Mouse (Mus musculus) mature B cell (primary cell): ENCODE data around the gene Lrguk.

Experiments
- in situ Hi-C: fragments of 300-500 bp; cut with MboI; formaldehyde crosslinking; loops from 2 replicates; pipeline ENCODE4 v1.14.3; 2019

The Lrguk gene

DNA sequence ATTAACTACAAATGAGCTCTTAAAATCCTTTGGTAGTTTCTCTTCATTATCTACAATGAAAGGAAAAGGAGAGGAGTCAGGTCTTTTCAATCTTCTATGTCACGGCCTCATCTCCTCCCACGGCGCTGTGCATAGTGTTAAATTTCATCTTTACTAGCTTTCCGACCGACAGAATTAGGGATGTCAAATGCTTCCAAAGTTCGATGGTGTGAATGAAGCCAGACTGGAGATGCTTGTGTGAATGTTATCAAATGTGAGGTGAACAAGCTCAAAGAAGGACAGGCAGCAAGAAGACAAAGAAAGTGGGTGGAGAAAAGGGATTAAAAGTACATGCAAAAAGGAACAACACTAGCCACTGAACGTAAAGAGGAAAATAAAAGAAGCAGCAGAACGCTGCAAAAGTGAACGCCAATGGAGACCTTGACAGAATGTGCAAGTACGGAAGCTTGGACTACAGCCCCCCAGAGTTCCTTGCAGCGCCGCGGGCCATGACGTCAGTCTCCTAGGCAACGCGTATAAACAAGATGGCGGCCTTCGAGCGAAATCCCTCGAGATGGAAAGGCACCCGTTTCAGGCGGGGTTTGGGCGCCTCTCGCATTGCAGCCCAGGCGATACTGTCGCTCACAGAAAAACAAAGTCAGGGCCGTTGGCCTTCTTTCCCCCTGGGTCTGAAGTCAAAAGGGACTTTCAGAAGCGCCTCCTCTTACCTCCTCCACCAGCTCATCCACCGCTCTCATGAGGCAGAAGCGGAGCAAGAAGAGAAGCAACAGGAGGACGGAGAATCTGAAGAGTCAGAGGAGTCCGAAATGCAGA lies at the start of gene Lrguk:
Gene Lrguk, plus strand, starts transcription at position 516 of the 813 bp plus-strand sequence.
- in situ Hi-C loops = no loop called here

DNA sequence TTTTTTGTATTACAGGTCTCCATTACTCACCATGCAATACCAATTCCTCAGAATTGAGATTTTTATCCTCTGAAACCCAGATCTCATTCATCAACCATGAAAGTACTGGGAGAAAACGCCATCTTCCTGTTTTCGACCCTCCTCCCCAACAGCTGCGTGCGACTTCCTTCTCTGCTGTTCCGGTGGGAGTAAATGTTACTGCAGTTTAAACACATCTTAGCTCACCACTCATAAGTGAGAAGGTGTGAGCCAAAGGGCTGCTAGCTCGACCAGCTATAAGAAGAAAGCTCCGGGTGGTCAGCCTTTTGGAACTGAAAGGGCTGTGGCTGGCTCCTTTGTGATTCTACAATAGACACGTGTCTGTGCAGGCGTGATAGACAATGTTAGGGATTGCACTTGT lies 46.5 kb upstream of the Lrguk start:
- in situ Hi-C loops = no loop called here

DNA sequence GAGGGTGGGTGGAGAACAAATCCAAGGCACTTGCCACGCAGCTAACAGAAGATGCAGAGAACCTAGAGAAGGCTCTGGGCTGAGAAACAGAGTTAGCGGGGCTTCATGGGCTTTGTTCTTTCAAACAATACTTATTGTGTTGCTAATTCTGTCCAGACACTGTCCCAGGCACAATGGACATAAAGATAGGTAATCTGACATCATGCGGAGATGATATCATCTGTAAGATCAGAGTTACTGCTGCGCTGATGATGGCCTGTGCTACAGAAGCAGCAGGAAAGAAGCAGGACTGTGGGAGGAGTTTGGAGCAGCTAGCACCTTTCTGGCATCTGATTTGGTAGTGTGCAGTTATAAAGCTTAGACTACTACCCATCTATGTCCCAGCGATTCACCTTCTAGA lies 42.1 kb upstream of the Lrguk start:
- in situ Hi-C loops = no loop called here

DNA sequence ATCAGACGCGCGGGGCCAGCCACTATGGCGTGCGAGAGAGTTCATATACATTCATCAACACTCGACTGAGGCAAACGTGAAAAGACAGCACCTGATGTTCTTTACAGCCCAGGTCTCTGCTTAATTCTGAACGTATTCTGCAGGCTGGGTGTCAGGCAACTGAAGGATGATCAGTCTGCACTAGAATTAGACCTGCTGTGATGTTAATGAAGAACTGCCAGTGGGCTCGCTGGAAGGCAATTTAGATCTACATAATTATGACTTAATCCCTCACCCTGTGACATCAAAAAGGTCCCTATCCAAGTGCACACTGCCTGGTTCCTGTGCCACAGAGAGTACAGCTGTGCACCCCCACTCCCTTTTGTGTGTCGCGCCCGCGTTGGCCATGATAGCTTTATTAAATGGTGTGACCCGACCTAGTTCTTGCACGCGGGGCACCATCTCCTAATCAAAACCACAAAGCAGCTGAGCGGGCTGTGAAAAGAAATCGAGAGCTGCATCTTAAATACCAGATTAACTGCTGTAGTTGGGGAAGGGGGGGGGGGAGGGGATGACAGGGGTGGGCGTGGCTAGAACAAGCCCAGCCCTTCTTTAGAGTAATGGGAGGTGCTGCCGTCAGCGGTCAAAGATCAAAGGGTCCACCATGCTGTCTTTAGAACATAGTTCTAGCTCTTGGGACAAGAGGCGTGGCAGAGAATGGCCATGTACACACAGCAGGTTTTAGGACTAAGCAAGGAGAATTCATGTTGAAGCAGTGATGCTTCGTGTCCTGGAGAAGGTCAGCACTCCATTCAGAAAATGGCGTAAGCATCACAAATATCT lies 36.8 kb upstream of the Lrguk start:
- in situ Hi-C loops = no loop called here

DNA sequence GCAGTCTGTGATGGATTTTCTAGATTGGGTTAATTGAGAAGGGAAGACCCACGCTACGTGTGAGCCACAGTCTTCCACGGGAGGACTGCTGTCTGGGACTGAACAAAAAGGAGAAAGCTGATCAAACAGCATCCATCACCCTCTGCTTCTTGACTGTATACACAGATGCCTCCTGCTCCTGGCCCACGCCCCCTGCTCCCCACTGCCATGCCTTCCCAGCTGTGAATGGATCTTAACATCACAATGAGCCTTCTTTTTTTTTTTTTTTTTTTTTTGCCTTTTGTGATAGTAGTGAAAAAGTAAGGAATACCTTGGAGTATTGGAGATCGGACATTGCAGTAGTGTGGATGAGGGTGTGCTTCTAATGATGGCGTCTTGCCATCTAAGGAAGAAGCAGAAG lies 35.4 kb upstream of the Lrguk start:
- in situ Hi-C loops = no loop called here

DNA sequence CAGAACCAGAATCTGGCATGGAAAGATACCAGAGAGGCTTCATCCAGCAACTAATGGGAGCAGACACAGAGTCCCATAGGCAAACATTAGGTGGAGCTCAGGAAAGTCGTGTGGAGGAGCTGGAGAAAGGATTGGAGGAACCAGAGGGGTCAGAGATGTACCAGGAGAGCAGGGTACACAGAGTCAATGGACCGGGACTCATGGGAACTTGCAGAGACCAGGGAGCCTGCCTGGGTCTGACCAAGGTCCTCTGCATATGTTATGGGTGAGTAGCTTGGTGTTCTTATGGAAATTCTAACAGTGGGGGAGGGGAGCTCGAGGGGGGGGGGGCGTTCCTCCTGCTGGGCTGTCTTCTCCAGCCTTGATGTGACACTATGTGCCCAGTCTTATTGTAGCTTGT lies 30.7 kb upstream of the Lrguk start:
- in situ Hi-C loops = no loop called here

DNA sequence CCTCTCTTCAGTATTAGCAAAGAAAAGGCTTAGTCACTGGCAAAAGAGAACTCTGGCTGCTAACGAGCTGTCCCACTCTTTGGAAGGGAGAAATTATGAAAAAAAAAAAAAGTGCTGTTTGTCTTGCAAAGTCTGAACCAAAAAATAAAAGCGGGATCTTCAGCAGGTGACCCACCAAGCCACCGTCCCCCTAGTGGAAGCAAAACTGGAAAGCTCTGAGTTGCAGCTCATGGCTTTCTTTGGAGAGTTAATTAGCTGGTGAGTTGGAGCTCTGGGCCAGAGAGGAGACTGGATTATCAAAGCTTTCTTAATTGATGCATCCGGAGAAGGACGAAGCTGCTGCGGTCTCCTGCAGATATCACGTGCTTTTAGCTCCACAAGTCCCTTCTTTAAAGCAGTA lies 29.7 kb upstream of the Lrguk start:
- in situ Hi-C loops = no loop called here

DNA sequence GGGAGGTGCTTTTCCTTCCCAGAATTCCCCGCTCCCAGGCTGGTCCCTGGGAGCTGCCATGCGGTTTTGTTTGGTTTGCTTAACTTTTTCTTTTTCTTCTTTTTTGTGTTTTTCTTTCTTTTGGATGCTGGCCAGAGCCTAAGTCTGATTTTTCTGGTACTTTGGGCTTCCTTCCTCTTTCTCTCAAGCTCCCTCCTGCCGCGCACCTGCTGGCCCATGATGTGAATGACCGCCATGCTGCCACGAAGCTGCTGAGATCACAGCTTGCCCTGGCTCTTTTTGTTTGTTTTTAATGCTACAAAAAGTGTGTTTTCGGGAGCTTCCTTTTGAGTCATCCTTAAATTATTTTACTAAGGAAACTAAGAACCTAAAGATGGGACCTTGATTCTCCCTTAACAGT lies 28.6 kb upstream of the Lrguk start:
- in situ Hi-C loops = no loop called here

DNA sequence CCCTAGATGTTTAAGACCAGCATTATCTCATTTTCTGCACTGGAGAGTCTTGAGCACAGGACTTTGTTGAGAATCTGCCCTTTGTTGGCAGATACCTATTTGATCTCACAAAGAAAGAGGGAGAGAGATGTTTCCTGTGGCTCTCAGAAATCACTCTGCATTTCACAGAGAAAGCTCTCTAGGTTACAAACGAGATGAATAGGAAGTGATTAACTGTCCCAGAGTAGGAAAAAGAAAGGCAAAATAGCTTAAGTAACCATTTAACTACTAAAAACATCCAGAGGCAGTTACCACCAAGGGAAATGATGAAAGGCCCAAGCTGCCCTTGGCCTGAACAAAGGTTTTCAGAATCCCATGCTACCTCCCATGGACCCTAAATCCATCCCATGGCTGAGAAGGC lies 26.2 kb upstream of the Lrguk start:
- in situ Hi-C loops = no loop called here

DNA sequence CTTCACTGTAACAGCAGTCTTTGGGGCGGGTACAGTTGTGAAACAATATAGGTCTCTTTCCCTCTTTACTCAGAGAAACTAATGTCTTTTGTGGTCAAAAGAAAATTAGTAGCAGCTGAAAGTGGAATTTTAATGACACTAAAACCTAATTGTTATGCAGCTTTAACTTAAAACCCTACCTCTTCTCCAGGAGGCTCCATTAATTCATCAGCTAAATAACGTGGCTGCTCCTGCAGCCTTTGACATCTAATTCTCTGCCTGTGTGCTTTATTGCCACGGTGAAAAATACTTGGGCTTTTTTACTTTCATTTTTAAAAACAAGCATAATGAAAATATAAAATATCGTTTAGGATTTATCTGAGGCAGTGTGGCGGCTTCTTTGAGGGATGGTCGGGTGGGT lies 15.8 kb upstream of the Lrguk start:
- in situ Hi-C loops = no loop called here

DNA sequence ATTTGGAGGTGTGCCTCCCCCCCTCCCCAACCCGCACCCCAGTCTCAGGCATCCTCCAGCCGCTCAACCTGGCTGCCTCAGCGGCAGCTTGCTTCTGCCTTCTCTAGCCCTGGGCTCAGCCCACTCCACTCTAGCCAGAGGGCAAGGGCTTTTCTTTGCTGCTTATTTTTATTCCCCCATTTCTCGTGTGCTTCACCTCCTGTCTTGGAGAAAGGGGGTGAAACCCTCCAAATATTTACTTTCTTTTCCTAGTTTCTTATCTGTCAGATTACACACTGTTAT lies 439 bp downstream of the Lrguk start:
- in situ Hi-C loops = no loop called here

DNA sequence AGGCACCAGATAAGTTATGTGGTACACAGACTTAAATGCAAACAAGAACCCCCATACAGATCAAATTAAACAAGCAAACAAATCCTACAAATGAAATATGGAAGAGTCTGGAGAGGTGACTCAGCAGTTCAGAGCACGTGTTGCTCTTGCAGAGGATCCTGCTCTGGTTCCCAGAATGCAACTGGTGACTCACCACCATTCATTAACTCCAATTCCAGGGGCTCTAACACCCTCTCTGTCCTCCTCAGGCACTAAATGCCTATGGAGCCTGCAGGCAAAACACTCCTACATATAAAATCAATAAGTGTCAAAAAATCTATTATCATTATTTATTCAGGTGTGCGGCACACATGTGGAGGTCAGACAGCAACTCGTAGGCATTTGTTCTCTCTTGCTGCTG lies 4.8 kb downstream of the Lrguk start:
- in situ Hi-C loops = no loop called here

DNA sequence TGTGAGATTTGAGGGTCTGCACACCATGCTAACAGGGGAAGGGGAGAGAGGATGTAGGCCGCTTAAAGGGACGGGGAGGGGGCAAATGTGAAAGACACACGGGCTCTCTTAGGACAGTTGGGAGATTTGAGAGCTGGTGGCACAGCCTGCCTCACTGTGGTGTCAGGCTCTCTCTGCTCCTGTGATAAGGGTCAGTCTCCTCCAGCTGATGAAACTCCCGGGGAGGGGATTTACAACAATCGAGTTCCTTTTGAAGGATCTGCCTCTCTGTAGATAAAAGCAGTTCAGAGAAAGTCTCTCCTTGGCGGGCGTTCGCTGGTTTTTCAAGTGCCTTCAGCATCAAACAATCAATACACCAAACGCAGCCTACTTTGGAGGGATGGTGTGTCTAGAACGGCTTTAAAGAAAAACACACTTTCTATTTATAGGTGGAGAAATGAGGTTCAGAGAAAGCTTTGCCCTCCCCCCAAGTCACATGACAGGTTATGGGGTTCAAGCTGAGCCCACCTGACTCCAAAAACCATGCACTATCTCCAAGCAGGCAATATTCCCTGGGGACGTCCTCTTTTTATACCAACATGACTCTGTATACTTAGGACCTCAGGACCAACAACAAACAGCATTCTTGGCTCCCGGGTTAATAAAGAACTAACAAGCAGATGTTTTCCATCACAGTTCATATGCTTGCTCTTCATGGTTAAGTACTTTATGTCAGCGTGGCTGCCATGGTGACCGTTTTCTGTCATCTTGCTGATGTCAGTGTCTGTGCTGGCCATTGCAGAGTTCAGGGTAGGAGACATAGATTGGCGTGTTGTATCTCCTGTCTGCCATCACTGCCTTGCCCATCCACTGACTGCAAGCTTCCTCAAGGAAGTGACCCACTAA lies 5.6 kb downstream of the Lrguk start:
- in situ Hi-C loops = no loop called here

DNA sequence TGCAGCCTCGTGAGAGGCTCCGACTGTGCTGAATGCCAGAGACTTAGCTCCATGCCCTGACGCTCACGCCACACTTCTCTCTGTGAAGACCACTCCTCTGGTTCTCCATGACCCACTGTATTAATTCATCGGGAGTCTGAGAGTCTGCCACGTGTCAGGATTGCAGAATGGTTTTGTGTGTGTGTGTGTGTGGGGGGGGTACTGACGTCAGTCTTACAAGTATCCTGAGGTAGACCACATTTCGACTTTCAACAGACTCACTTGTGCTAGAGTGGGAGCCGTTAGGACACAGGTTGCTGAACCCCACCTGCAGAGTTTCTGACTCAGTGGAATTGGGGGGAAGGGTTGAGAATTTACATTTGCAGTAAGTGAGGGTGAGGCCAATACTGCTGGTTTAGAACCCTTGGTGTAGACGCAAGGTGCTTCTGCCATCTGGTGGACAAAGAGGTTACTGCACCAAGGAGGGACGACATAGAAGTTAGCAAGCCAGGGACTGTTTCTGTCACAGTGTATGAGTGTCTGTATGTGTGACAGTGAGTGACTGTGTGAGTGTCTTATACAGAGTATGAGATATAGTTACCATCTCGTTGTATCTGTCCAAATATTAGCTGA lies 11.5 kb downstream of the Lrguk start:
- in situ Hi-C loops = no loop called here

DNA sequence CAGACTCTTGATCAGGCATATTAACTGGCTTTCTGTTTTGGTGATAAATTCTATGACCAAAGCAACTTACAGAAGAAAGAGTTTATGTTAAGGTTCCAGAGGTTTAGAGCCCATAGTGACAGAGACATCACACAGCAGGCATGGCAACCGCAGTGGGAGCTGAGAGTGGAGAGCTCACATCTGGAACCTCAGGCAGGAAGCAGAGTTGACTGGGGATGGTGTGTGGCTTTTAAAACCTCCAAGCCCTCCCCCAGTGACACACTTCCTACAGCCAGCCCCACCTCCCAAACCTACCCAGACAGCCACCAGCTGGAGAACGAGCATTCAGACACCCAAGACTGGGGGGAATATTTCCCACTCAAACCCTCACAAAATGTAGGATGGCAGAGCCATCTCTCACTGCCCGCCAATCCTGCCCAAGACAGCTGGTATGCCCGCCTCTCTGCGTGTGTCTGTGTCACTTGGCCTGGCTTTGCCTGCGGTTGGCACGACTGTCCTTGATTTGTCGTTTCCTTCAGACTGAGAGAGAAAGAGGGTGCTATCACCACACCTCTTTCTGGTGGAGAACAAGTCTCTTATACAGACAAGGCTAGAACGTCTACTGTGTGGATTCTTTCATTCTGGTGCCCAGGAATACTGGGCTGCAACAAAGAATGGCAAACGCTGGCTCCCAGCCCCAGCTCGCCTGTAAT lies 12.5 kb downstream of the Lrguk start:
- in situ Hi-C loops = no loop called here

DNA sequence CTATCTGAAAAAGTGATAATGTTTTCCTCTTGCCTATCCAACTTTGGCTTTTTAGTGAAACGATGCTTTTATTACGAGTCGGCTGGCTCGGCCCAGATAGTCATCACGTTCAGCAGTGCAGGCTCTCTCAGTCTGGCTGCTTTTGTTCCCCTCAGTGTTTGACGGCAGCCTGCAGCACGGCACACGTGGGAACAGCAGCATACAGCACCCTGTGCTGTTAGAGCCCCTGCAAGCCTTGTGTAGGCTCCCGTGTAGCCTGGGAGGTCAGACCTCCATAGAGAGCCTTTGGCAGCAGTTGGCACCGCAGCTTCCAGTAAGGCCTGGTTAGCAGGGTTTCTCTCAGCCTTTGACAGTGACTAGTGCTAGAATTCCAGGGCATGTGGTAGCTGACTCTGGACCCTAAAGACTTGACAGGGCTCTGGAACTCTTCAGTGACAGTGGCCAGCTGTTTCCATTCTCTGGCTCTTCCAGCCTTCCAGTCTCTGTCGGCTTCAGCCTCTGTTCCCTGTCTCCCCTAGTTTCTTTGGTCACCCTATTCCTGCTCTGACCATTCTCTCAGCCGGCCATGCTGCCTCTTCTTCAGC lies 15.1 kb downstream of the Lrguk start:
- in situ Hi-C loops = no loop called here

DNA sequence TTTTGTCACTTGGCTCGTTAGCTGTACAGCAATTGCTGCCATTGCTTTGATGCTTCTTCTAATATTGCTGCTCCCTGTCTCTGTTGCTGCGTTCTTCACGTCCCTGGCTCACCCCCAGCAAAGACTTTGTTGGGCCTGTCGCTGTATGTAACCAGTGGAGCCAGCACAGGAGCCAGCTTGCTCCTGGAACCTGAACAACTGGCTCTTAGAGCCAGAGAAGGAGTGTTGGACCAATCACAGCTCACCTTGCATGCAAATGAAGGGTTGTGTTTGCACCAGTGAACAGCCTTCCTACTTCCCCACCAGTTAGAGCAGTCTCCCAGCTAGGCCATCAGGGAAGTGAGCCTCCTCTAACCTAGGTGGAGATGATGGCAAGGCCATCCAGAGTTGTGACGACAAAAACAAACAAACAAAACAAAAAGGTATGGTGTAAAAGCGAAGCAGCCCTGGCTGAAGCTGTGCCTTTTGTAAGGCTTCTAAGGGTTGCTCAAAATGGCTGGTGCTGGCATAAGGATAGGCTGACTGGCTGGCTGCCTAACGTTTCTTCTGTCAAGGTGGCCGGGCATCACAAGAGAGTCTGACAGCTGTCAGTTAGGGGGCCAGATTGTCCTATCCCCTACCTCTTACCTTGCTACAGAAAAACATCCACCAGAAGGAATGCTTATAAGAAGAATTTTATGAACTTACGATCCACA lies 15.7 kb downstream of the Lrguk start:
- in situ Hi-C loops = no loop called here

DNA sequence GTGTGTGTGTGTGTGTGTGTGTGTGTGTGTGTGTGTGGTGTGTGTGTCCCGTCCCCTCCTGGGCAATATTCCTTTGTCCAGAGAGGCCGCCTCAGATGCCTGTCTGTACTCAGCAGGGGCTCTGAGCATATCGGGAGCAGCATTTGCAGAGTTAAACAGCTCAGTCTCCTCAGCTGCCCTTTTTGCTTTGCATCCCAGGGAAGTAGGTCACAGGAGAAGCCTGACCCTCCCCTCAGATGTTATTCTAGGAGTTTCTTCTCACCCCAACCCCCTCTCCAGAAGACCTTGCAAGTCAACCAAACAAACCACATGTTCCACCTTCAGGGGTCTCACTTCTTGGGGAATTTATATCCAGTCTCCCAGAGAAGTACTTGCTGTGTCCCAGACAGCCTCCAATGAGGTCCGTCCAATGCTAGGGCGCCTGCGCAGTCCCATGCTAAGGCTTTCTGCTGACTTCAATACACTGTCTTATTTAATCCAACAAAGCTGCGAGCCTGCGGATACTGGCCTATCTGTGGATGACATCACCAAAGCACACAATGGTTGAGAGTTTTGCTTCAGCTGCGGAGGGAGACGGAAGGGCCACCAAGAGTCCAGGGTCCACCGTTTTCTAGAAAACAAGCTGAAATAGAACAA lies 17.4 kb downstream of the Lrguk start:
- in situ Hi-C loops = no loop called here

DNA sequence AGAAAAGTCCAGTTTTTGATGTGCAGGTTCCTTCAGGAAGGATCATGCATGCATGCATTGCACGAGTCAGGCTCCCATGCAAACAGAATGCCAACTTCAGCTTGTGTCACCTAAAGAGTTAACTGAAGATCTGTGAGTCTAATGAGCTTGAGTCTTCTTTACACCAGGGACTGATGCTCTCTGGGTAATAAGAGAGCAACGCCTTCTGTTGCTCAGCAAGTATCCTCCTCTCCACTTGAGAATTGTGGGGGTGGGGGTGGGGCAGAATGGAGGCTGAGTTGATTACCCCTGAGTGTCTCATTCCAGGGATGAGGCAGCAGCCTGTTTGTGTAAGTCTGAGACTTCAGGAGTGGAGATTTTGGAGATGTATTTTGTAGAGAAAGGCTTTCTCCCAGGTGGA lies 20.2 kb downstream of the Lrguk start:
- in situ Hi-C loops = no loop called here

DNA sequence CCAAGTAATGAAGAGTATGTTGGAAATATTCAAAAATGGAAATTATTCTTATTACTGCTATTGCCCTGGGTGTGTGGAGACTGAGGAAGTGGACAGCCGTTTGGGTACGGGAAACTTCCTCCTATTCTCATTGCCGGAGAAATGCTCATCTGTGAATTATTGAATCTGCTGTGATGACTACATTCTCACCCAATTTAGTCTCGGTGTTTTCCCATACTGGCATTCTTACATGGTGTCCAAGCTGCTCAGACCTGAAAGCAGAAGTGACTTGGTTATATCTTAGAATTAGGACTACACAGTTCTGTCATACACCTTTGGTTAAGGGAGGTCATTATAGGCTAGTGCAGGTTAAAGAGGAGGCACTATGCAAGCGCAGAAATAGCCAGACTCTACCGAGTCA lies 30.5 kb downstream of the Lrguk start:
- in situ Hi-C loops = no loop called here
